Comparison of ENCODE assay signal across 29 mouse cellular contexts in the genomic region with DNA sequence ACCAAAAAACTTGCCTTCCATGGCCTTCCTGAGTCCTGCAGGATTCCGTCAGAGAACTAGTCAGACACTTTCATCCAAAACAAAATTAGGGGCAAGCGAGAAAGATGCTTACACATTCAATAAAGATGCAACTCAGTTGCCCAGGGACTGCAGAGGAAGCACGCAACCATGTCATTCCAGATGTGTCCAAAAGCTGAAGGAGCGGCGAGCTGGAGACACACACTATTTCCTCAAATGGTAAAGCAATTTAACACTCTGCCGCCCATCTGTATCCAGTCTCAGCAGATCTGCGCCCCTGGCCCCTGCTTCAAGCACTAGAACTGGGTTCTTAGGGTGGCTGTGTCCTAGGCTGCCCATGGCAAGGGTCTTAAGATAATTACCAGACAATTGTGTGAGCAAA.
DNase-seq lines count a peak whose midpoint lies in the region; ATAC-seq and TF ChIP-seq lines count a peak whose summit lies in the region.
"Had no signal": no experiment of that assay in that cellular context is flagged by ENCODE, and none has a peak within 500 bp of the region (broad histone marks: within the 10 kb centered on the region; RNA-seq: fewer than 3 reads in every experiment).

No protein-coding gene starts in this region.

- H3K36me3 ChIP-seq in myocyte (ENCODE audit: control insufficient read depth, insufficient read depth), result peaks cover 5% of the 10 kb centered on the region
- peaks cover 12% of the 10 kb centered on the region for H3K36me3 ChIP-seq in midbrain, embryonic 16.5 days (ENCODE audit: control insufficient read depth, insufficient read depth, low read length)
- H3K36me3 ChIP-seq: liver, embryonic 15.5 days had no signal

- no peak overlapping the region for H3ac ChIP-seq in myocyte (ENCODE audit: control insufficient read depth, insufficient read length)

- no peaks in the 10 kb centered on the region for H3K79me2 ChIP-seq in myocyte (ENCODE audit: control insufficient read depth, insufficient read depth)

- H3K4me2 ChIP-seq in myocyte (ENCODE audit: low read depth), result peak overlapping the region; percentile 21
- no peak overlapping the region for H3K4me2 ChIP-seq in midbrain, embryonic 16.5 days (ENCODE audit: low read length)
- H3K4me2 ChIP-seq: embryonic facial prominence, embryonic 12.5 days; forebrain, embryonic 13.5 days; heart, embryonic 12.5 days; hindbrain, embryonic 14.5 days; liver, embryonic 15.5 days; midbrain, embryonic 13.5 days; neural tube, embryonic 15.5 days had no signal

- no peak overlapping the region for H3K4me3 ChIP-seq in bone marrow, adult 2 months (replicated peaks; ENCODE audit: control insufficient read depth, low read depth, low read length)
- H3K4me3 ChIP-seq in myocyte, result no peak overlapping the region
- no peak overlapping the region for H3K4me3 ChIP-seq in midbrain, embryonic 16.5 days (ENCODE audit: low read depth, low read length)
- H3K4me3 ChIP-seq: embryonic facial prominence, embryonic 12.5 days; forebrain, embryonic 13.5 days; heart, adult 2 months; heart, embryonic 12.5 days; liver, embryonic 15.5 days; midbrain, embryonic 13.5 days; neural tube, embryonic 15.5 days had no signal

- no peak for TF ChIP-seq POLR2A in bone marrow, adult 2 months (IDR thresholded peaks at IDR 0.05; ENCODE audit: borderline replicate concordance, control insufficient read depth, low read depth, low read length)
- no peak for TF ChIP-seq POLR2A in myocyte (IDR thresholded peaks at IDR 0.05; ENCODE audit: insufficient read length, low read depth)

- intact Hi-C loops in heart, postnatal 25 days (cut with DNase I), result no loop called here

- TF ChIP-seq CTCF in bone marrow, adult 2 months (IDR thresholded peaks at IDR 0.05; ENCODE audit: control insufficient read depth, insufficient read depth, low read length), result no peak

- 59% methylated on average over 7 of the region's 7 CpGs for WGBS in bone marrow, adult 2 months
- WGBS in midbrain, embryonic 16.5 days, result 76% methylated on average over 7 of the region's 7 CpGs

- H3K9me3 ChIP-seq in midbrain, embryonic 16.5 days (replicated peaks; ENCODE audit: control insufficient read depth, low read length, poor library complexity, severe bottlenecking), result no peaks in the 10 kb centered on the region
- H3K9me3 ChIP-seq: embryonic facial prominence, embryonic 12.5 days; forebrain, embryonic 13.5 days; heart, embryonic 12.5 days; liver, embryonic 15.5 days; neural tube, embryonic 15.5 days had no signal

- peak; percentile 94 for DNase-seq in heart, adult 11 months
- DNase-seq in heart, postnatal 25 days (ENCODE audit: low spot score), result no peak
- peak; percentile 81 for DNase-seq in A20 (ENCODE audit: low read depth, low spot score)
- DNase-seq in cerebellum, postnatal 10 days, result no peak
- DNase-seq: adrenal gland, adult 2 months; adrenal gland, postnatal 36 days; cerebellum, adult 8-10 months; cerebellum, postnatal 36 days; gastrocnemius, postnatal 25 days; heart, adult 2 months; kidney, adult 11 months; kidney, postnatal 10 days; layer of hippocampus, adult 9-11 months; lung, postnatal 4 days; spleen, adult 18-20 months; thymus, adult 2 months; thymus, postnatal 36 days had no signal

- ATAC-seq in midbrain, embryonic 16.5 days, result no peak
- ATAC-seq: activated CD4-positive, CD25-positive, alpha-beta regulatory T cell, adult 4 months; forebrain, embryonic 13.5 days; midbrain, embryonic 13.5 days had no signal

- peak overlapping the region; percentile 61; the same call in 1 of the 2 replicates for H3K27ac ChIP-seq in bone marrow, adult 2 months (ENCODE audit: control insufficient read depth, insufficient read depth, low read depth, low read length, poor library complexity)
- H3K27ac ChIP-seq in midbrain, embryonic 16.5 days (ENCODE audit: low read length), result no peak overlapping the region
- H3K27ac ChIP-seq: embryonic facial prominence, embryonic 12.5 days; forebrain, embryonic 13.5 days; heart, adult 2 months; hindbrain, embryonic 14.5 days; liver, embryonic 15.5 days; midbrain, embryonic 13.5 days; neural tube, embryonic 15.5 days; stomach, postnatal 0 days had no signal

- H3K4me1 ChIP-seq in bone marrow, adult 2 months (ENCODE audit: control insufficient read depth, insufficient read depth, low read length), result peaks cover 10% of the 10 kb centered on the region
- H3K4me1 ChIP-seq in midbrain, embryonic 16.5 days (ENCODE audit: control insufficient read depth, insufficient read depth, low read length), result no peaks in the 10 kb centered on the region
- H3K4me1 ChIP-seq: embryonic facial prominence, embryonic 12.5 days; forebrain, embryonic 13.5 days; midbrain, embryonic 13.5 days; neural tube, embryonic 15.5 days had no signal

- H3K9ac ChIP-seq in midbrain, embryonic 16.5 days (ENCODE audit: low read depth, low read length), result no peak overlapping the region
- H3K9ac ChIP-seq: embryonic facial prominence, embryonic 12.5 days; forebrain, embryonic 13.5 days; heart, embryonic 12.5 days; hindbrain, embryonic 14.5 days; liver, embryonic 15.5 days; midbrain, embryonic 13.5 days; neural tube, embryonic 15.5 days had no signal

- no peaks in the 10 kb centered on the region for H3K27me3 ChIP-seq in myocyte (ENCODE audit: control insufficient read depth, insufficient read depth, insufficient read length)
- no peaks in the 10 kb centered on the region for H3K27me3 ChIP-seq in midbrain, embryonic 16.5 days (ENCODE audit: control insufficient read depth, insufficient read depth, low read depth, low read length)
- H3K27me3 ChIP-seq: embryonic facial prominence, embryonic 12.5 days; forebrain, embryonic 13.5 days; heart, embryonic 12.5 days; liver, embryonic 15.5 days; midbrain, embryonic 13.5 days; neural tube, embryonic 15.5 days had no signal

TF ChIP-seq in myocyte, 11 proteins besides CTCF, POLR2A, EP300 and RAD21:
- TF ChIP-seq MYOD1 (IDR thresholded peaks at IDR 0.05; ENCODE audit: control insufficient read depth in 1 of 3, insufficient read length in 2 of 3, low read depth in 2 of 3), result no peak
- no peak for TF ChIP-seq CEBPB (IDR thresholded peaks at IDR 0.05; ENCODE audit: insufficient read depth, poor library complexity, severe bottlenecking)
- TF ChIP-seq POLR2AphosphoS2 (IDR thresholded peaks at IDR 0.05; ENCODE audit: insufficient read length, low read depth), result no peak
- TF ChIP-seq MYOG (IDR thresholded peaks at IDR 0.05; ENCODE audit: control insufficient read depth in 1 of 3, insufficient read depth in 1 of 3, insufficient read length in 2 of 3, low read depth in 2 of 3), result no peak
- no peak for TF ChIP-seq USF1 (IDR thresholded peaks at IDR 0.05; ENCODE audit: low read depth)
- TF ChIP-seq TCF3 (IDR thresholded peaks at IDR 0.05; ENCODE audit: insufficient read length, low read depth), result no peak
- no peak for TF ChIP-seq SRF (IDR thresholded peaks at IDR 0.05; ENCODE audit: control insufficient read depth, insufficient read length, low read depth)
- TF ChIP-seq E2F4 (IDR thresholded peaks at IDR 0.05; ENCODE audit: insufficient read depth), result no peak
- no peak for TF ChIP-seq MAX (IDR thresholded peaks at IDR 0.05; ENCODE audit: low read depth)

Comparison
In these comparisons a context has a peak if more than half of its experiments do, and no peak if none do; other contexts are left out.
1. DNase-seq: peak in heart, adult 11 months (single experiment) and A20 (single experiment); none in heart, postnatal 25 days (single experiment) and cerebellum, postnatal 10 days (0 of 2).